Mouse (Mus musculus) limb, embryonic 14.5 days (tissue): ENCODE measurements around the gene Cdh4. TPM values are rescaled to one million over a fixed set of nuclear protein-coding genes. Genes with fewer than 3 reads are reported as not detected.

ENCODE experiments used
- ATAC-seq: fragments of 200-750 bp; cut with Nextera tagmentation; 2 replicates; pipeline ENCODE4 v1.8.0; 2017; ENCODE audit warnings: low read depth, moderate number of reproducible peaks, moderate TSS enrichment; ENCODE audit not compliant: low FRiP score
- DNase-seq: peaks from one replicate; pipeline ENCODE4 v3.0.0-alpha.2; 2015; ENCODE audit warnings: low spot score
- H3K27ac ChIP-seq: fragments of 300-500 bp; sonication (generic); replicated peaks from 2 replicates; pipeline ENCODE4 v1.5.1; 2014; ENCODE audit warnings: low read depth, mild to moderate bottlenecking, low read length, moderate library complexity, mixed read lengths
- H3K27me3 ChIP-seq: fragments of 300-500 bp; sonication (generic); 2 replicates; pipeline ENCODE4 v1.6.1; 2014; ENCODE audit warnings: low read length, mixed read lengths; ENCODE audit not compliant: control insufficient read depth, insufficient read depth
- H3K36me3 ChIP-seq: fragments of 300-500 bp; sonication (generic); 2 replicates; pipeline ENCODE4 v1.6.1; 2014; ENCODE audit warnings: mild to moderate bottlenecking, low read length, moderate library complexity, mixed read lengths; ENCODE audit not compliant: control insufficient read depth, insufficient read depth
- H3K4me1 ChIP-seq: fragments of 300-500 bp; sonication (generic); 2 replicates; pipeline ENCODE4 v1.6.1; 2014; ENCODE audit warnings: antibody characterized with exemption, low read length, mixed read lengths; ENCODE audit not compliant: control insufficient read depth, insufficient read depth
- H3K4me2 ChIP-seq: fragments of 300-500 bp; sonication (generic); replicated peaks from 2 replicates; pipeline ENCODE4 v1.6.1; 2014; ENCODE audit warnings: low read depth, mild to moderate bottlenecking, low read length, moderate library complexity; ENCODE audit not compliant: severe bottlenecking
- H3K4me3 ChIP-seq: fragments of 300-500 bp; sonication (generic); replicated peaks from 2 replicates; pipeline ENCODE4 v1.5.1; 2014; ENCODE audit warnings: low read length
- H3K9ac ChIP-seq: fragments of 300-500 bp; sonication (generic); 2 replicates; pipeline ENCODE4 v1.6.1; 2014; ENCODE audit warnings: mild to moderate bottlenecking, low read depth, low read length, moderate library complexity; ENCODE audit not compliant: severe bottlenecking
- H3K9me3 ChIP-seq: fragments of 300-500 bp; sonication (generic); 2 replicates; pipeline ENCODE4 v1.6.1; 2016; ENCODE audit warnings: low read length; ENCODE audit not compliant: control insufficient read depth
- POLR2A ChIP-seq: fragments of 200-500 bp; IDR thresholded peaks from 2 replicates; pipeline ENCODE4 v1.8.0; 2012; ENCODE audit warnings: inconsistent platforms, mild to moderate bottlenecking, moderate library complexity, borderline replicate concordance; ENCODE audit not compliant: insufficient read depth, insufficient read length; ENCODE audit errors: extremely low read depth
- WGBS: fragments of 180-500 bp; shearing (Covaris S2); extraction: QIAGEN DNeasy Blood & Tissue Kit; methylation state at CpG from one replicate; pipeline ENCODE4 v1.1.7; 2014; 5-methylcytosine and 5-hydroxymethylcytosine counted together
- polyA plus RNA-seq, 2 experiments: library from polyadenylated mRNA; depleted of rRNA in 1 of 2; stranded (reverse) in 1 of 2; unstranded in 1 of 2; fragments of >200 nt; fragmentation: Nextera tagmentation in 1 of 2; extraction: Ambion mirVana in 1 of 2; gene quantifications; 2 replicates each; pipeline versions ENCODE4 v1.2.1 to v1.2.3; 2012 to 2014

Cdh4 gene
- polyA plus RNA-seq, 2 experiments: 7.5 to 9.0 TPM

GRCm38 (mm10) chr2:179649370-179649769, 207.1 kb downstream of the Cdh4 start:
- TF ChIP-seq POLR2A: no peak
- WGBS: 77% methylated on average over 4 of the region's 4 CpGs

GRCm38 (mm10) chr2:179650168-179650567, 207.9 kb downstream of the Cdh4 start:
- H3K9me3 ChIP-seq: no peaks in the 10 kb centered on the region
- no peak overlapping the region for H3K9ac ChIP-seq
- no peaks in the 10 kb centered on the region for H3K36me3 ChIP-seq
- no peaks in the 10 kb centered on the region for H3K4me1 ChIP-seq
- no peak overlapping the region for H3K4me3 ChIP-seq
- no peak for DNase-seq
- H3K4me2 ChIP-seq: no peak overlapping the region
- WGBS: 79% methylated on average over 8 of the region's 9 CpGs
- H3K27me3 ChIP-seq: no peaks in the 10 kb centered on the region
- no peak for TF ChIP-seq POLR2A
- H3K27ac ChIP-seq: no peak overlapping the region
- no peak for ATAC-seq

More at GRCm38 (mm10) chr2:179649370-179649769, 207.1 kb downstream of the Cdh4 start:
- no peak for ATAC-seq
- H3K36me3 ChIP-seq: no peaks in the 10 kb centered on the region
- DNase-seq: no peak
- no peak overlapping the region for H3K4me2 ChIP-seq
- no peak overlapping the region for H3K27ac ChIP-seq
- H3K4me3 ChIP-seq: no peak overlapping the region
- H3K4me1 ChIP-seq: no peaks in the 10 kb centered on the region
- no peaks in the 10 kb centered on the region for H3K9me3 ChIP-seq
- H3K9ac ChIP-seq: no peak overlapping the region
- H3K27me3 ChIP-seq: no peaks in the 10 kb centered on the region

DNA sequence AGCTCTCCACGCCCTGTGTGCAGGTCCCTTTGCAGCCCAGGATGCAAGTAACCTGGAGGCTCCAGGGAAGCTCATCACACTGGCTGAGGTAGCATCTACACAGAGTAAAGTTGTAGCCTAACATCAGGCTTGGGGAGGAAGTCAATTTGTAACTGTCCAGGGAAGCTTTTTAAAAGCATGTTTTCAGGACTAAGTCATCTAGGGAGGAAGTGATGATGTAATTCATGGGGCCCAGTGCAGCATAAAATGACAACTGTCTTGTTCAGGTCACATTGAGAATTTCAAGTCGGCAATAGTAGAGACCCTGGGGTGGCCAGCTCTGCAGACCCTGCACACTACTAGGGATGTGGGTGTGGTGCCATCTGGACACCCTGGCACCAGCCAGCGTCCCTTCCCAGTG, 213.3 kb downstream of the Cdh4 start:
- no peaks in the 10 kb centered on the region for H3K36me3 ChIP-seq
- H3K9ac ChIP-seq: no peak overlapping the region
- no peaks in the 10 kb centered on the region for H3K4me1 ChIP-seq
- TF ChIP-seq POLR2A: no peak
- 72% methylated on average over 3 of the region's 3 CpGs for WGBS
- no peak overlapping the region for H3K4me2 ChIP-seq
- no peaks in the 10 kb centered on the region for H3K9me3 ChIP-seq
- DNase-seq: no peak
- no peak for ATAC-seq
- no peak overlapping the region for H3K27ac ChIP-seq
- no peak overlapping the region for H3K4me3 ChIP-seq
- H3K27me3 ChIP-seq: no peaks in the 10 kb centered on the region

GRCm38 (mm10) chr2:179659254-179659653, 217.0 kb downstream of the Cdh4 start:
- no peak for ATAC-seq
- no peak for TF ChIP-seq POLR2A
- Histone ChIP-seq H3K4me2 (no peak overlapping the region), H3K9me3 (no peaks in the 10 kb centered on the region), H3K27ac (no peak overlapping the region), H3K9ac (no peak overlapping the region), H3K4me3 (no peak overlapping the region), H3K27me3 (peaks cover 20% of the 10 kb centered on the region; the same call in 1 of the 2 replicates), H3K4me1 (0 out of 2 replicates have a peak, but pooled peaks cover 4% of the 10 kb centered on the region), H3K36me3 (no peaks in the 10 kb centered on the region)
- 94% methylated on average over 1 of the region's 1 CpGs for WGBS
- DNase-seq: no peak

DNA sequence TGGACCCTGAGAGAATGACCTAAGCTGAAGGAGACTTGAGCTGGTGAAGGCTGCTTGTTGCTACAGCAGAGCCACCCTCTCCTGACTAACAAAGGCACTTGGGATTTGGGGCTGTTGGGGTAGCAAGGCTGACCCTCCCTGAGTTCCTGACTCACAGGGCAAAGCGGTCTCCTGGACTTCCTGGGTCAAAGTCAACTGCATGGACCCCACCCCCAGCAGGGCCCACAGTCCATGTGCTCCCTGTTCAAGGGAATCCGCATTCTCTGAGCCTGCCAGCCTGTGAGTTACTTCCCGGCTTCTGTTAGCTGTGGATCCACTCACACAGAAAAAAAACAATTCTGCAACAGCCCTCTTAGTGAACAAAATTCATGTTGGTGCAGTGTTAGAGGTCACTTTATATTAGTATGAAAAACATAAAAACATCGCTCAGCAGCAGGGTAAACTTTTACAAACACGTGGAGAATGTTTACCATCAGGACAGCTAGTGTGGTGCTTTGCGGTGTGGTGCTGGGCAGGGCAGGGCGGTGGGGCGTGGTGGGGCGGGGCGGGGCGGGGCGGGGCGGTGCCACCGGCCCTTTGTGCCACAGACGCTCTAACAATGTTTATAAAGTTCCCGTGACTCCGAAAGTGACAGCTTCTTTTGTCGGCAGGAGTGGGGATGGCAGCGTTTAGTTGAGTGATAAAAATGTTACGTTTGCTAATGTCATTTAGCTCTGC, 219.9 kb downstream of the Cdh4 start:
- 0 out of 2 replicates have a peak, but pooled peaks cover 4% of the 10 kb centered on the region for H3K4me1 ChIP-seq
- no peak overlapping the region; the same call in 1 of the 2 replicates for H3K4me2 ChIP-seq
- no peak overlapping the region for H3K27ac ChIP-seq
- H3K27me3 ChIP-seq: peaks cover 26% of the 10 kb centered on the region; the same call in 1 of the 2 replicates
- H3K9me3 ChIP-seq: no peaks in the 10 kb centered on the region
- H3K9ac ChIP-seq: no peak overlapping the region
- H3K36me3 ChIP-seq: no peaks in the 10 kb centered on the region
- 5% methylated on average over 20 of the region's 20 CpGs for WGBS
- TF ChIP-seq POLR2A: no peak
- DNase-seq: no peak
- no peak overlapping the region for H3K4me3 ChIP-seq
- no peak for ATAC-seq
